Mouse (Mus musculus) myocyte (in vitro differentiated cells): ENCODE results near the gene Bloc1s4.

ENCODE experiments used
- MYOD1 ChIP-seq, 3 experiments: IDR thresholded peaks; one replicate each; pipeline ENCODE4 v1.6.1; 2011; ENCODE audit warnings: control low read depth in 2 of 3, low read depth in 2 of 3, mild to moderate bottlenecking in 2 of 3, moderate library complexity in 1 of 3; ENCODE audit not compliant: insufficient read length in 2 of 3, control insufficient read depth in 1 of 3
- MYOG ChIP-seq, 3 experiments: IDR thresholded peaks; one replicate each; pipeline ENCODE4 v1.6.1; 2011; ENCODE audit warnings: control low read depth in 2 of 3, low read depth in 2 of 3, mild to moderate bottlenecking in 2 of 3; ENCODE audit not compliant: insufficient read length in 2 of 3, control insufficient read depth in 1 of 3, insufficient read depth in 1 of 3
- POLR2A ChIP-seq: IDR thresholded peaks from one replicate; pipeline ENCODE4 v1.6.1; 2011; ENCODE audit warnings: low read depth, mild to moderate bottlenecking, control low read depth, moderate library complexity; ENCODE audit not compliant: insufficient read length

GRCm38 (mm10) chr5:36722415-36722856 lies 26.0 kb downstream of the Bloc1s4 start:
- TF ChIP-seq POLR2A (no peak), MYOD1 (IDR thresholded peaks at IDR 0.05; ENCODE audit: control insufficient read depth in 1 of 3, insufficient read length in 2 of 3, low read depth in 2 of 3) (peak in 2 of 3 experiments; percentile 60 to 75), MYOG (IDR thresholded peaks at IDR 0.05; ENCODE audit: control insufficient read depth in 1 of 3, insufficient read depth in 1 of 3, insufficient read length in 2 of 3, low read depth in 2 of 3) (peak in 2 of 3 experiments; percentile 70 to 78)
